Mouse (Mus musculus) intestine, embryonic 14.5 days (tissue): ENCODE data around the gene Sestd1. TPM values are rescaled to one million over a fixed set of nuclear protein-coding genes. Genes with fewer than 3 reads are reported as not detected.

Experiments
- ATAC-seq: fragments of 200-750 bp; cut with Nextera tagmentation; replicated peaks from 2 replicates; pipeline ENCODE4 v1.8.0; 2017; ENCODE audit warnings: low read depth, moderate number of reproducible peaks, moderate TSS enrichment, moderate library complexity; ENCODE audit not compliant: low FRiP score, low TSS enrichment
- DNase-seq: peaks from one replicate; pipeline ENCODE4 v3.0.0-alpha.2; 2018; ENCODE audit warnings: low spot score
- H3K27ac ChIP-seq: fragments of 300-500 bp; sonication (generic); 2 replicates; pipeline ENCODE4 v1.5.1; 2014; ENCODE audit warnings: low read depth, mild to moderate bottlenecking, control low read depth
- H3K27me3 ChIP-seq: fragments of 300-500 bp; sonication (generic); replicated peaks from 2 replicates; pipeline ENCODE4 v1.6.1; 2014; ENCODE audit warnings: low read length, control low read depth; ENCODE audit not compliant: control insufficient read depth, insufficient read depth
- H3K36me3 ChIP-seq: fragments of 300-500 bp; sonication (generic); 2 replicates; pipeline ENCODE4 v1.6.1; 2014; ENCODE audit warnings: low read length, control low read depth; ENCODE audit not compliant: control insufficient read depth, insufficient read depth
- H3K4me1 ChIP-seq: fragments of 300-500 bp; sonication (generic); replicated peaks from 2 replicates; pipeline ENCODE4 v1.6.1; 2014; ENCODE audit warnings: low read length, control low read depth, mixed read lengths; ENCODE audit not compliant: control insufficient read depth, insufficient read depth
- H3K4me2 ChIP-seq: fragments of 300-500 bp; sonication (generic); 2 replicates; pipeline ENCODE4 v1.6.1; 2014; ENCODE audit warnings: low read length
- H3K4me3 ChIP-seq: fragments of 300-500 bp; sonication (generic); 2 replicates; pipeline ENCODE4 v1.5.1; 2014; ENCODE audit warnings: low read depth, low read length, control low read depth, mixed read lengths
- H3K9ac ChIP-seq: fragments of 300-500 bp; sonication (generic); 2 replicates; pipeline ENCODE4 v1.6.1; 2014; ENCODE audit warnings: mild to moderate bottlenecking, low read length
- H3K9me3 ChIP-seq: fragments of 300-500 bp; sonication (generic); 2 replicates; pipeline ENCODE4 v1.6.1; 2016; ENCODE audit warnings: low read length, control low read depth; ENCODE audit not compliant: control insufficient read depth
- WGBS: fragments of 180-500 bp; shearing (Covaris S2); extraction: QIAGEN DNeasy Blood & Tissue Kit; methylation state at CpG from one replicate; pipeline ENCODE4 v1.1.7; 2014; 5-methylcytosine and 5-hydroxymethylcytosine counted together
- polyA plus RNA-seq: library from polyadenylated mRNA; unstranded; fragments of >200 nt; fragmentation: Nextera tagmentation; extraction: Ambion mirVana; gene quantifications from 2 replicates; pipeline ENCODE4 v1.2.1, GENCODE M21; 2014

The Sestd1 gene
- polyA plus RNA-seq, 1 experiment from 2014 or later = 20.3 TPM

DNA sequence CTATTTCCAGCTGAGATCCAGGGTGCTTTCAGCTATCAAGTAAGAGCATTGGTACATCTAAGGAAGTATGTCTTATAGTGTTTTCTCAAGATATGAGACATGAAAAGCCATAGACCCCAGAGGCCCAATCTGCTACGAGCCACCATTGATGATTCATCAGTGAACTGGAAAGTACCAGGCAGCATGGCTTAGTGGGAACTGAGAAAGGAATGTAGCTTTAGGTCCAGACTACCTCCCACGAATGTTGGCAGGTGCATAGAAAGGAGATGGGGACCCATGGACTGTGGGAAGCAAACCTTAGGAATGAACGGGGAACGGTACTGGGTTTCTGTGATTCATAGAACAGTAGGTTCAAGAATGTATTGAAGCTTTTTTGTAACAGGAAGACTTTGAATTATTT, 114.0 kb downstream of the Sestd1 start:
- DNase-seq = no peak
- Histone ChIP-seq H3K36me3 (no peaks in the 10 kb centered on the region), H3K9me3 (no peaks in the 10 kb centered on the region), H3K9ac (no peak overlapping the region), H3K4me3 (no peak overlapping the region), H3K27ac (no peak overlapping the region), H3K27me3 (no peaks in the 10 kb centered on the region), H3K4me1 (peaks cover 11% of the 10 kb centered on the region; the same call in 1 of the 2 replicates), H3K4me2 (no peak overlapping the region)
- WGBS = 75% methylated on average over 4 of the region's 4 CpGs
- ATAC-seq = no peak

DNA sequence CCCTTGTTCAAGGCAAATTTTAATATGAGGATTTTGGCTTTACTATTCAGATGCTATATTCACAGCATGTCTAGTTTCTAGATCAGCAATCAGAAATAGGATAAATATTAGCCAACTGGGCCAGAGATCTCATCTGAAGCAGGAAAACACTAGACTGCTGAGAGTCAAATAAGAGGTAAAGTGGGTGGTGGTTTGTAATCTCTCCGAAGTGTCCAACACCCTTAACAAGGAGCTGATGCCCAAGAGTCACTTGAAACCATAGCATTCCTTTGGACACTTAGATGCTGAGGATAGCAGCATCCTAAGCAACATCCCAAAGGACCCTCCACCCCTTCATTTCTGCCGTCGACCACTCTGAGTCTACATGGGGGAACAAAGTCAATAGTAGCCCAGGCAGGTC, 115.7 kb downstream of the Sestd1 start:
- Histone ChIP-seq H3K27ac (no peak overlapping the region), H3K9me3 (no peaks in the 10 kb centered on the region), H3K36me3 (no peaks in the 10 kb centered on the region), H3K9ac (no peak overlapping the region), H3K4me1 (0 out of 2 replicates have a peak, but pooled peaks cover 4% of the 10 kb centered on the region), H3K27me3 (no peaks in the 10 kb centered on the region), H3K4me3 (no peak overlapping the region), H3K4me2 (no peak overlapping the region)
- DNase-seq (no peak), ATAC-seq (no peak)
- 90% methylated on average over 3 of the region's 3 CpGs for WGBS

DNA sequence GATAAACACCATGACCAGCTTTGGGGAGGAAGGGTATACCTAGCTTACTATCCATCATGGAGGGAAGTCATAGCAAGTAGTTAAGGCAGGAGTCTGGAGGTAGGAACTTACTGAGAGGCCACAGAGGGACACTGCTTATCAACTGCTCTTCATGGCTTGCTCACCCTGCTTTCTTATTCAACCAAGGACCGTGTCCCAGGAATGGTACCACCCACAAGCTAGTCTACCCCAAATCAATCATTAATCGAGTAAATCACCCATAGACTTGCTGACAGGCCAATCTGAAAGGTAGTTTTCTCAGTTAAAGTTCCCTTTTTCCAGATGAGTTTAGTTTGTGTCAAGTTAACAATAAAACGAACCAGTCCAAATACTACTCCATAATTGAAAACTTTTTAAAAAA, 117.0 kb downstream of the Sestd1 start:
- H3K9me3 ChIP-seq = no peaks in the 10 kb centered on the region
- ATAC-seq (no peak), DNase-seq (no peak)
- no peak overlapping the region for H3K4me3 ChIP-seq
- H3K9ac ChIP-seq = no peak overlapping the region
- H3K27me3 ChIP-seq = no peaks in the 10 kb centered on the region
- H3K4me2 ChIP-seq = no peak overlapping the region
- 79% methylated on average over 3 of the region's 3 CpGs for WGBS
- no peaks in the 10 kb centered on the region for H3K4me1 ChIP-seq
- H3K36me3 ChIP-seq = no peaks in the 10 kb centered on the region
- H3K27ac ChIP-seq = no peak overlapping the region

DNA sequence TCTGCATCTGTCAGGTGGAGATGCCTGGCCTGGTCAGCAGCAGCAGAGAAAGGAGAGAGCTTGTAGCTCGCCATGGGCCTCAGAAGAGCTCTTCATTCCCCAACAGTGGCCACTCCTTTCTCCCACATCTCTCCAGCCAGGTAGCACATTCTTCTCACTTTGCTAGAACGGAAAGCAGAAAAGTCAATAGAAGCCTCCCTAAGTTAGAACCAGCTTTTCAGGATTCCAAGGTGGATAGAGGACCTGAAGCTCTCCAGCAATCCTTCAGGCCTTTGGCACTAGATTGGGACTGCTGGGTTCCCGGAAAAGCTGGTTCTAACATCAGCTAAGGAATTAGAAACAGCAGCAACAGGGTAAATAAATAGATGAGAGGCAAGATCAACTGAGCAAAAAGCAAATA, 118.3 kb downstream of the Sestd1 start:
- Histone ChIP-seq H3K27ac (no peak overlapping the region), H3K36me3 (no peaks in the 10 kb centered on the region), H3K27me3 (no peaks in the 10 kb centered on the region), H3K4me2 (no peak overlapping the region), H3K4me3 (no peak overlapping the region), H3K4me1 (no peaks in the 10 kb centered on the region), H3K9me3 (no peaks in the 10 kb centered on the region), H3K9ac (no peak overlapping the region)
- DNase-seq (no peak), ATAC-seq (no peak)
- 79% methylated on average over 3 of the region's 3 CpGs for whole genome bisulfite sequencing

DNA sequence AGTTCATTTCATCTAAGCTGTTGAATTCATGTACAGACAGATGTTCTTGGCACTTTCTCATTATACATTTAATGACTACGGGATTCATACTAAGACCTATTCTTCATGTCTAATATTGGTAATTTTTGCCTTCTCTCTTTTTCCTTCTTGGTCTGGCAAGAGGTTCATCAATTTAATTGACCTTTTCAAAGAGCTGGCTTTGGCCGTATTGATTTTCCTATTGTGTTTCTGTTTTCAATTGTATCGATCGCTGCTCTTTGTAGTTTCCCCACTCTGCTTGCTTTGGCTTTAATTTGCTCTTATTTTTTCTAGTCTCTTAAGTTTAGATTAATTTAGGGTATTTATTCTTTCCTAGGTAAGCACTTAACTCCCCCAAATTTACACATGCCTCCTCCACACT, 122.8 kb downstream of the Sestd1 start:
- WGBS = 96% methylated on average over 4 of the region's 4 CpGs
- no peak overlapping the region for H3K4me2 ChIP-seq
- ATAC-seq = no peak

DNA sequence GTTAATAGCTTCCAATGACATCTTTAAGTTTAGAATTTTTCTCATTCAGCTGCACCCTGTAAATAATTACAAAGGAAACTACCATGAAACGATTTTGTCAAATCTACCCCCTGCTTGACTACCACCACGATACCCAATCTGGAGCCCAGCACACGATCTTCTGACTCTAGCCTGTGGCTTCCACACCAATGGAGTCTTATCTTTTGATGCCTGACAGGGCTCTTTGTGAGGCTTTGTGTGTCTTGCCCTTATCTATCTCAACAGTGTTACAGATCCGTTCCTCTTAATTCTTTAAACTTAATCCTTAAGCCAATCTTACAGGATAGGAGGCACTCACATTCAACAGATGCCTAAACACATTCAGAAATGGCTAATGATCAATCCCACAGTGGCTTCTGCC, 126.3 kb downstream of the Sestd1 start:
- H3K4me1 ChIP-seq = no peaks in the 10 kb centered on the region
- WGBS = 55% methylated on average over 4 of the region's 4 CpGs
- ATAC-seq = no peak

More for the DNA sequence above, 122.8 kb downstream of the Sestd1 start:
- H3K27ac ChIP-seq = no peak overlapping the region
- H3K36me3 ChIP-seq = no peaks in the 10 kb centered on the region
- H3K27me3 ChIP-seq = no peaks in the 10 kb centered on the region
- no peaks in the 10 kb centered on the region for H3K9me3 ChIP-seq
- H3K9ac ChIP-seq = no peak overlapping the region
- no peak overlapping the region for H3K4me3 ChIP-seq
- no peak for DNase-seq
- H3K4me1 ChIP-seq = no peaks in the 10 kb centered on the region

DNA sequence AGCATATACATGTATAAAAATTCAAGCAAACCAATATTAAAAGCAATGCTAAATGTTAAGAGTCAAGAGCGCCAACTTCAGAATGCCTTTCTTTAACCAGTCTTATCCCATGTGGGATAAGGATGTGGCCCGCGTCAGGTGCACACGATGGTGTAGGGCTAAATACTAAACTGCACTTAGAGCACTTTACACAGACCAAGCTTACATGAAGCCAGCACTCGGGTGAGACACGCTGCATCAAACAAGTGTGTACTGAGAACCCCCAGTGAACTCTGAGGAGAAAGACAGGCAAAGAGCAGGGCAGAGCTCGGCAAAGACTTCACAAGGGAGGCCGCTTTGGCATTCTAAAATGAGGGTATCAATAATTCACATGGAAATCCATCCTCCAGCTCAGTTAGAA, 129.1 kb downstream of the Sestd1 start:
- Histone ChIP-seq H3K9me3 (no peaks in the 10 kb centered on the region), H3K36me3 (no peaks in the 10 kb centered on the region), H3K4me3 (no peak overlapping the region), H3K9ac (no peak overlapping the region), H3K27ac (no peak overlapping the region), H3K4me1 (no peaks in the 10 kb centered on the region), H3K4me2 (no peak overlapping the region), H3K27me3 (no peaks in the 10 kb centered on the region)
- DNase-seq (no peak), ATAC-seq (no peak)
- 92% methylated on average over 8 of the region's 8 CpGs for WGBS

More for the DNA sequence above, 126.3 kb downstream of the Sestd1 start:
- no peaks in the 10 kb centered on the region for H3K27me3 ChIP-seq
- no peaks in the 10 kb centered on the region for H3K36me3 ChIP-seq
- no peak overlapping the region for H3K27ac ChIP-seq
- H3K4me2 ChIP-seq = no peak overlapping the region
- no peak overlapping the region for H3K4me3 ChIP-seq
- DNase-seq = no peak
- no peaks in the 10 kb centered on the region for H3K9me3 ChIP-seq
- no peak overlapping the region for H3K9ac ChIP-seq

DNA sequence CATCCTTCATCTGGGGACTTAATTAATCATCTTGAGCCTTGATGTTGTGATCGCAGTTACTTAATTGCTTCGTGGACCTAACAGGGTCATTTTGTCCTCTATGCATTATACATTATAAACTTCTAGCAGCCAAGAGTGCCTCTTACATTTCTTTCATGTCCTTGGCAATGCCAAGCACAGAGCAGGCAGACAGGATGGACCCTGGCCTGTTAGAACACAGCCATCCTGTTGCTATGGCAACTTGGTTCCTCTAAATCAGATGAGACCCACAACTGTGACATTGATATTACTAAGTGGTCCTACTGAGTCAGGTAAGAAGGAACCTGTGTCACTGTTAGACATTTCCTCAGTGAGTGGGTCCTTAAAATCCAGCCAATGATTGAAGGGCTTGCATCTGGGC, 130.8 kb downstream of the Sestd1 start:
- Histone ChIP-seq H3K9me3 (no peaks in the 10 kb centered on the region), H3K27me3 (no peaks in the 10 kb centered on the region), H3K36me3 (no peaks in the 10 kb centered on the region), H3K4me3 (no peak overlapping the region), H3K4me2 (no peak overlapping the region), H3K27ac (no peak overlapping the region), H3K9ac (no peak overlapping the region), H3K4me1 (no peaks in the 10 kb centered on the region; the same call in 1 of the 2 replicates)
- WGBS = 62% methylated on average over 2 of the region's 2 CpGs
- ATAC-seq (no peak), DNase-seq (no peak)

DNA sequence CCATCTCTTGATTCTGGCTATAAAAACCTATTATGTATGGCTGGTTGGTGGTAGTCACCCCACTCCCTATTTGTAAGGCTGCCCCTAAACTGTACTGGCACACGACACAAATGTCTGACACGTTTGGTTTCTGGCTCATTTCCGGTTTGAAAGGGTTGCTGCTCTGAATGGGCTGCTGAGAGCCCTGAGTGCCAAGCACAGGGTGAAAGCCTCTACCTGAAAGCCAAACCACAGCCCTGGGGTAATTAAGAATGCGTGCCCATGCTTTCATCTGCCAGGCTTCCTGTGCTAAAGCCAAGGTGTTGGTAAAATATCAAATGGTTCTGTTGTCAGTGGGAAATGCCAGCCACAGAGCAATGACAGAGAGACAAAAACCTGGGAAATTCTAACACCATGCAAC, 132.2 kb downstream of the Sestd1 start:
- DNase-seq (no peak), ATAC-seq (no peak)
- no peak overlapping the region for H3K4me3 ChIP-seq
- no peaks in the 10 kb centered on the region; the same call in 1 of the 2 replicates for H3K4me1 ChIP-seq
- H3K9ac ChIP-seq = no peak overlapping the region
- H3K27ac ChIP-seq = no peak overlapping the region
- no peaks in the 10 kb centered on the region for H3K27me3 ChIP-seq
- H3K36me3 ChIP-seq = no peaks in the 10 kb centered on the region
- WGBS = 79% methylated on average over 4 of the region's 4 CpGs
- no peaks in the 10 kb centered on the region for H3K9me3 ChIP-seq
- no peak overlapping the region for H3K4me2 ChIP-seq
